Mouse (Mus musculus) CH12.LX (cell line): ENCODE data around the gene Ube2g1.

Experiments used
- CTCF ChIP-seq, 2 experiments: IDR thresholded peaks in 1 of 2; conservative IDR thresholded peaks in 1 of 2; 2 replicates each; pipeline ENCODE4 v1.5.1; 2011 to 2012; ENCODE audit warnings: low read depth in 2 of 2, low read length in 2 of 2, improper control_type of control experiment in 1 of 2, inconsistent platforms in 1 of 2, mild to moderate bottlenecking in 1 of 2, moderate library complexity in 1 of 2
- SMC3 ChIP-seq: IDR thresholded peaks from 2 replicates; pipeline ENCODE4 v1.6.1; 2011; ENCODE audit warnings: low read depth, low read length, improper control_type of control experiment
- TBP ChIP-seq: conservative IDR thresholded peaks from 2 replicates; pipeline ENCODE4 v1.6.1; 2011; ENCODE audit warnings: low read depth, low read length, improper control_type of control experiment

- TF ChIP-seq TBP = no peak
- TF ChIP-seq CTCF (conservative IDR thresholded peaks at IDR 0.05 in 1 of 2, IDR thresholded peaks at IDR 0.05 in 1 of 2; ENCODE audit: low read depth in 2 of 2, low read length in 2 of 2) = peak; percentile 30 to 98; a peak in 2 of 4 replicates
- peak; percentile 99 for TF ChIP-seq SMC3
Observed at GRCm38 (mm10) chr11:72573819-72574218, 33.3 kb upstream of the Ube2g1 start.
